Mouse (Mus musculus): ENCODE data around the gene Mynn. TPM values are rescaled to one million over a fixed set of nuclear protein-coding genes. Genes with fewer than 3 reads are reported as not detected.

Mynn gene
- total RNA-seq, 2 experiments from 2014 or later = 10.9 to 11.6 TPM

- no peak for DNase-seq
- intact Hi-C loops (cut with DNase I; ENCODE audit: low total_unique reads) = no loop called here
These were observed 18.3 kb downstream of the Mynn start for GRCm38 (mm10) chr3:30620132-30620531.

- intact Hi-C loops (cut with DNase I; ENCODE audit: low total_unique reads) = no loop called here
- no peak for DNase-seq
These were observed 31.8 kb downstream of the Mynn start for GRCm38 (mm10) chr3:30633681-30634080.

GRCm38 (mm10) chr3:30635629-30636028, 33.8 kb downstream of the Mynn start:
- intact Hi-C loops (cut with DNase I; ENCODE audit: low total_unique reads) = no loop called here
- no peak for DNase-seq

- intact Hi-C loops (cut with DNase I; ENCODE audit: low total_unique reads) = no loop called here
- no peak for DNase-seq
These were observed 42.3 kb downstream of the Mynn start, which contains the start of gene Lrriq4 for GRCm38 (mm10) chr3:30644207-30644606. Lrriq4 (plus strand) TSS chr3:30644507.

GRCm38 (mm10) chr3:30646761-30647160, 44.9 kb downstream of the Mynn start:
- no peak for DNase-seq
- intact Hi-C loops (cut with DNase I; ENCODE audit: low total_unique reads) = no loop called here

GRCm38 (mm10) chr3:30647440-30648090, 45.7 kb downstream of the Mynn start, which contains the start of gene Lrrc34:
Lrrc34 (minus strand) TSS chr3:30647869.
- peak; percentile 29 for DNase-seq
- intact Hi-C loops (cut with DNase I; ENCODE audit: low total_unique reads) = no loop called here

GRCm38 (mm10) chr3:30648466-30648865, 46.6 kb downstream of the Mynn start:
- intact Hi-C loops (cut with DNase I; ENCODE audit: low total_unique reads) = no loop called here
- DNase-seq = no peak

- DNase-seq = no peak
- intact Hi-C loops (cut with DNase I; ENCODE audit: low total_unique reads) = no loop called here
These were observed 48.4 kb downstream of the Mynn start for GRCm38 (mm10) chr3:30650062-30650841.

- intact Hi-C loops (cut with DNase I; ENCODE audit: low total_unique reads) = no loop called here
- no peak for DNase-seq
These were observed 54.1 kb downstream of the Mynn start for GRCm38 (mm10) chr3:30655937-30656336.

- no peak for DNase-seq
- intact Hi-C loops (cut with DNase I; ENCODE audit: low total_unique reads) = no loop called here
These were observed 56.6 kb downstream of the Mynn start for GRCm38 (mm10) chr3:30658486-30658885.

Other genes with a start within 250 kb of the Mynn start
- gene Mecom, start 54.1 kb upstream of the Mynn start, total RNA-seq (2021) = 10 to 100 TPM in 1 of 2 experiments, 1 to 10 TPM in 1; 9.8 to 12.2 TPM
- gene Actrt3, start 2.1 kb upstream of the Mynn start, total RNA-seq (2021) = not detected
- not detected for gene Lrriq4, start 42.4 kb downstream of the Mynn start, total RNA-seq (2021)
- not detected for gene Lrrc34, start 45.8 kb downstream of the Mynn start, total RNA-seq (2021)
- gene Lrrc31, start 97.8 kb downstream of the Mynn start, total RNA-seq (2021) = not detected
- gene Samd7, start 144.2 kb downstream of the Mynn start, total RNA-seq (2021) = under 1 TPM in 1 of 2 experiments, not detected in 1; 0.06 TPM
- gene Sec62, start 190.8 kb downstream of the Mynn start, total RNA-seq (2021) = 10 to 100 TPM; 37.8 to 38.5 TPM

Measured in gastrocnemius, postnatal 14 days (tissue).